Mouse (Mus musculus): ENCODE data around the gene Carf.
"Not testable (repeated sequence)": the region's sequence is repeated elsewhere in the genome, so short reads cannot be mapped to it uniquely, and the experiment has no call there.

Gene Carf

GRCm38 (mm10) chr1:60098024-60098781 is at the start of gene Carf, which contains the start of gene Wdr12:
Carf (plus strand) TSS chr1:60098247.
Wdr12 (minus strand) TSS chr1:60098645.
- DNase-seq (ENCODE audit: extremely low spot score): peak; percentile 95

GRCm38 (mm10) chr1:60054659-60055058 is 43.4 kb upstream of the Carf start:
- no peak for DNase-seq (ENCODE audit: extremely low spot score)

- DNase-seq (ENCODE audit: extremely low spot score): no peak
Observed at GRCm38 (mm10) chr1:60056310-60056709, 41.7 kb upstream of the Carf start.

- not testable (repeated sequence) for DNase-seq (ENCODE audit: extremely low spot score)
Observed at GRCm38 (mm10) chr1:60070725-60071124, 27.3 kb upstream of the Carf start.

- DNase-seq (ENCODE audit: extremely low spot score): no peak
Observed at GRCm38 (mm10) chr1:60074935-60075334, 23.1 kb upstream of the Carf start.

GRCm38 (mm10) chr1:60075590-60075989 is 22.5 kb upstream of the Carf start:
- no peak for DNase-seq (ENCODE audit: extremely low spot score)

- DNase-seq (ENCODE audit: extremely low spot score): no peak
Observed at GRCm38 (mm10) chr1:60076411-60076810, 21.6 kb upstream of the Carf start.

- DNase-seq (ENCODE audit: extremely low spot score): peak; percentile 10
Observed at GRCm38 (mm10) chr1:60096572-60097276, 1.3 kb upstream of the Carf start.

GRCm38 (mm10) chr1:60097277-60098023 is 597 bp upstream of the Carf start:
- DNase-seq (ENCODE audit: extremely low spot score): no peak

- peak; percentile 7 for DNase-seq (ENCODE audit: extremely low spot score)
Observed at GRCm38 (mm10) chr1:60098839-60099238, 792 bp downstream of the Carf start.

- no peak for DNase-seq (ENCODE audit: extremely low spot score)
Observed at GRCm38 (mm10) chr1:60104582-60104981, 6.5 kb downstream of the Carf start.

GRCm38 (mm10) chr1:60117721-60118455 is 19.8 kb downstream of the Carf start:
- DNase-seq (ENCODE audit: extremely low spot score): no peak

- no peak for DNase-seq (ENCODE audit: extremely low spot score)
Observed at GRCm38 (mm10) chr1:60137346-60137745, 39.3 kb downstream of the Carf start.

- DNase-seq (ENCODE audit: extremely low spot score): no peak
Observed at GRCm38 (mm10) chr1:60152700-60153099, 54.7 kb downstream of the Carf start.

GRCm38 (mm10) chr1:60156651-60157050 is 58.6 kb downstream of the Carf start:
- no peak for DNase-seq (ENCODE audit: extremely low spot score)

- peak; percentile 27 for DNase-seq (ENCODE audit: extremely low spot score)
Observed at GRCm38 (mm10) chr1:60158411-60158810, 60.4 kb downstream of the Carf start.

- no peak for DNase-seq (ENCODE audit: extremely low spot score)
Observed at GRCm38 (mm10) chr1:60163676-60164075, 65.6 kb downstream of the Carf start.

GRCm38 (mm10) chr1:60169626-60170025 is 71.6 kb downstream of the Carf start:
- DNase-seq (ENCODE audit: extremely low spot score): no peak

- no peak for DNase-seq (ENCODE audit: extremely low spot score)
Observed at GRCm38 (mm10) chr1:60170251-60170650, 72.2 kb downstream of the Carf start.

- no peak for DNase-seq (ENCODE audit: extremely low spot score)
Observed at GRCm38 (mm10) chr1:60173119-60173518, 75.1 kb downstream of the Carf start.

GRCm38 (mm10) chr1:60177814-60178213 is 79.8 kb downstream of the Carf start:
- DNase-seq (ENCODE audit: extremely low spot score): not testable (repeated sequence)

- DNase-seq (ENCODE audit: extremely low spot score): peak; percentile 28
Observed at GRCm38 (mm10) chr1:60179376-60179775, 81.3 kb downstream of the Carf start.

All from embryo, embryonic 9.5 days (tissue).